Mouse (Mus musculus) heart, adult 2 months (tissue): ENCODE results near the gene Gm572.

Experiments used
- CTCF ChIP-seq: fragments of 200-600 bp; IDR thresholded peaks from 2 replicates; pipeline ENCODE4 v1.8.1; 2022; ENCODE audit warnings: antibody characterized with exemption, mild to moderate bottlenecking, moderate library complexity
- EP300 ChIP-seq: fragments of 200-500 bp; IDR thresholded peaks from 2 replicates; pipeline ENCODE4 v1.6.1; 2011; ENCODE audit warnings: low read depth, low read length, control low read depth; ENCODE audit not compliant: insufficient read depth
- POLR2A ChIP-seq: fragments of 200-500 bp; IDR thresholded peaks from 2 replicates; pipeline ENCODE4 v1.6.1; 2011; ENCODE audit warnings: mild to moderate bottlenecking, low read depth, low read length, control low read depth; ENCODE audit not compliant: insufficient read depth

GRCm38 (mm10) chr4:148601871-148602270, 41.2 kb upstream of the Gm572 start:
- TF ChIP-seq POLR2A (no peak), CTCF (no peak), EP300 (no peak)
